Comparison of ENCODE assay signal across 13 mouse cellular contexts in genomic region chr12:40626521-40626920, GRCm38 (mm10).
DNase-seq lines count a peak whose midpoint lies in the region; ATAC-seq and TF ChIP-seq lines count a peak whose summit lies in the region.
"Had no signal": no experiment of that assay in that cellular context is flagged by ENCODE, and none has a peak within 500 bp of the region (broad histone marks: within the 10 kb centered on the region; RNA-seq: fewer than 3 reads in every experiment).

No protein-coding gene starts in this region.

- no peaks in the 10 kb centered on the region for H3K4me1 ChIP-seq in midbrain, postnatal 0 days (ENCODE audit: insufficient read depth, low read length)
- H3K4me1 ChIP-seq in midbrain, embryonic 11.5 days (ENCODE audit: control insufficient read depth, insufficient read depth, low read length), result no peaks in the 10 kb centered on the region
- no peaks in the 10 kb centered on the region for H3K4me1 ChIP-seq in forebrain, postnatal 0 days (ENCODE audit: insufficient read depth)
- H3K4me1 ChIP-seq: forebrain, embryonic 15.5 days; heart, embryonic 15.5 days had no signal

- TF ChIP-seq CTCF in midbrain, postnatal 0 days (IDR thresholded peaks at IDR 0.05), result no peak
- no peak for TF ChIP-seq CTCF in forebrain, postnatal 0 days (IDR thresholded peaks at IDR 0.05; ENCODE audit: low read depth)

- 0 out of 2 replicates have a peak overlapping the region, but pooled peaks have one; percentile 2 for H3K27ac ChIP-seq in midbrain, postnatal 0 days (ENCODE audit: low read depth, low read length)
- no peak overlapping the region for H3K27ac ChIP-seq in midbrain, embryonic 11.5 days (ENCODE audit: low read depth, low read length)
- no peak overlapping the region for H3K27ac ChIP-seq in forebrain, postnatal 0 days (ENCODE audit: low read depth, low read length)
- H3K27ac ChIP-seq: forebrain, embryonic 15.5 days; heart, embryonic 15.5 days; midbrain, embryonic 10.5 days had no signal

- H3K4me2 ChIP-seq in midbrain, postnatal 0 days (ENCODE audit: low read depth, low read length, poor library complexity, severe bottlenecking), result no peak overlapping the region
- no peak overlapping the region for H3K4me2 ChIP-seq in midbrain, embryonic 11.5 days
- no peak overlapping the region for H3K4me2 ChIP-seq in forebrain, postnatal 0 days (ENCODE audit: low read depth)
- H3K4me2 ChIP-seq: forebrain, embryonic 15.5 days; heart, embryonic 15.5 days had no signal

- peak; percentile 34 to 81 for DNase-seq in adrenal gland, adult (ENCODE audit: inconsistent age in 2 of 2, low spot score in 1 of 2)
- no peak for DNase-seq in adrenal gland, postnatal 4 days (ENCODE audit: low spot score in 2 of 2)
- no peak for DNase-seq in midbrain, postnatal 0 days (ENCODE audit: low spot score)
- DNase-seq in midbrain, embryonic 11.5 days (ENCODE audit: low spot score, missing footprints), result no peak
- DNase-seq in fibroblast of lung, adult 2 months (ENCODE audit: low read depth), result peak; percentile 18
- DNase-seq in skeletal muscle tissue, adult 2 months (ENCODE audit: low read depth, low spot score), result peak; percentile 13
- DNase-seq in forebrain, postnatal 0 days, result no peak
- no peak for DNase-seq in B cell, adult 2 months
- DNase-seq: embryo, embryonic 11 days; kidney, adult 8-10 months had no signal

- no peak overlapping the region for H3K4me3 ChIP-seq in midbrain, postnatal 0 days (ENCODE audit: low read depth, low read length)
- no peak overlapping the region for H3K4me3 ChIP-seq in midbrain, embryonic 11.5 days (ENCODE audit: low read depth, low read length)
- H3K4me3 ChIP-seq in forebrain, postnatal 0 days (ENCODE audit: low read depth, low read length), result no peak overlapping the region
- H3K4me3 ChIP-seq: forebrain, embryonic 15.5 days; heart, embryonic 15.5 days; midbrain, embryonic 10.5 days had no signal

- no peak for ATAC-seq in midbrain, postnatal 0 days (ENCODE audit: low FRiP score)
- no peak for ATAC-seq in midbrain, embryonic 11.5 days (ENCODE audit: low FRiP score)
- ATAC-seq in forebrain, postnatal 0 days, result no peak
- ATAC-seq: forebrain, embryonic 15.5 days had no signal

- 100% methylated on average over 1 of the region's 1 CpGs for WGBS in midbrain, postnatal 0 days
- WGBS in midbrain, embryonic 11.5 days, result 79% methylated on average over 1 of the region's 1 CpGs
- WGBS in forebrain, postnatal 0 days, result 93% methylated on average over 1 of the region's 1 CpGs

- H3K9ac ChIP-seq in midbrain, postnatal 0 days (replicated peaks; ENCODE audit: low read length, poor library complexity, severe bottlenecking), result no peak overlapping the region
- H3K9ac ChIP-seq in midbrain, embryonic 11.5 days (ENCODE audit: low read length), result no peak overlapping the region
- no peak overlapping the region for H3K9ac ChIP-seq in forebrain, postnatal 0 days
- H3K9ac ChIP-seq: forebrain, embryonic 15.5 days; heart, embryonic 15.5 days had no signal

- H3K36me3 ChIP-seq in midbrain, postnatal 0 days (ENCODE audit: insufficient read depth, low read length), result no peaks in the 10 kb centered on the region
- H3K36me3 ChIP-seq in midbrain, embryonic 11.5 days (ENCODE audit: control insufficient read depth, insufficient read depth, low read length), result no peaks in the 10 kb centered on the region
- H3K36me3 ChIP-seq in forebrain, postnatal 0 days (ENCODE audit: insufficient read depth), result 0 out of 2 replicates have a peak, but pooled peaks cover 4% of the 10 kb centered on the region
- H3K36me3 ChIP-seq: forebrain, embryonic 15.5 days; heart, embryonic 15.5 days; midbrain, embryonic 10.5 days had no signal

- no peaks in the 10 kb centered on the region for H3K9me3 ChIP-seq in midbrain, postnatal 0 days (ENCODE audit: low read length)
- H3K9me3 ChIP-seq in midbrain, embryonic 11.5 days (ENCODE audit: control insufficient read depth, low read length), result no peaks in the 10 kb centered on the region
- H3K9me3 ChIP-seq in forebrain, postnatal 0 days (ENCODE audit: low read length), result no peaks in the 10 kb centered on the region
- H3K9me3 ChIP-seq: forebrain, embryonic 15.5 days; heart, embryonic 15.5 days; midbrain, embryonic 10.5 days had no signal

- H3K27me3 ChIP-seq in midbrain, postnatal 0 days (ENCODE audit: insufficient read depth, low read length), result no peaks in the 10 kb centered on the region
- no peaks in the 10 kb centered on the region for H3K27me3 ChIP-seq in midbrain, embryonic 11.5 days (ENCODE audit: control insufficient read depth, insufficient read depth, low read length)
- H3K27me3 ChIP-seq in forebrain, postnatal 0 days (ENCODE audit: insufficient read depth, low read length), result no peaks in the 10 kb centered on the region
- H3K27me3 ChIP-seq: forebrain, embryonic 15.5 days; heart, embryonic 15.5 days had no signal

Comparison
In these comparisons a context has a peak if more than half of its experiments do, and no peak if none do; other contexts are left out.
1. DNase-seq: peak in adrenal gland, adult (2 of 2), fibroblast of lung, adult 2 months (single experiment) and skeletal muscle tissue, adult 2 months (single experiment); none in adrenal gland, postnatal 4 days (0 of 2), midbrain, postnatal 0 days (single experiment), midbrain, embryonic 11.5 days (single experiment), forebrain, postnatal 0 days (single experiment) and B cell, adult 2 months (0 of 2).